Mouse (Mus musculus) sigmoid colon, adult 10 weeks (tissue): ENCODE results near the gene Disc1. TPM values are rescaled to one million over a fixed set of nuclear protein-coding genes. Genes with fewer than 3 reads are reported as not detected.

Experiments
- polyA plus RNA-seq: library from polyadenylated mRNA; stranded (reverse); fragments of 350-450 nt; fragmentation: Illumina TruSeq; extraction: RNeasy Lipid Tissue Mini Kit (QIAGEN cat#74804); gene quantifications from one replicate; pipeline ENCODE4 v1.2.3, GENCODE M21; 2014; ENCODE audit warnings: low read depth, low replicate concordance

Gene Disc1
- polyA plus RNA-seq, result not detected

DNA sequence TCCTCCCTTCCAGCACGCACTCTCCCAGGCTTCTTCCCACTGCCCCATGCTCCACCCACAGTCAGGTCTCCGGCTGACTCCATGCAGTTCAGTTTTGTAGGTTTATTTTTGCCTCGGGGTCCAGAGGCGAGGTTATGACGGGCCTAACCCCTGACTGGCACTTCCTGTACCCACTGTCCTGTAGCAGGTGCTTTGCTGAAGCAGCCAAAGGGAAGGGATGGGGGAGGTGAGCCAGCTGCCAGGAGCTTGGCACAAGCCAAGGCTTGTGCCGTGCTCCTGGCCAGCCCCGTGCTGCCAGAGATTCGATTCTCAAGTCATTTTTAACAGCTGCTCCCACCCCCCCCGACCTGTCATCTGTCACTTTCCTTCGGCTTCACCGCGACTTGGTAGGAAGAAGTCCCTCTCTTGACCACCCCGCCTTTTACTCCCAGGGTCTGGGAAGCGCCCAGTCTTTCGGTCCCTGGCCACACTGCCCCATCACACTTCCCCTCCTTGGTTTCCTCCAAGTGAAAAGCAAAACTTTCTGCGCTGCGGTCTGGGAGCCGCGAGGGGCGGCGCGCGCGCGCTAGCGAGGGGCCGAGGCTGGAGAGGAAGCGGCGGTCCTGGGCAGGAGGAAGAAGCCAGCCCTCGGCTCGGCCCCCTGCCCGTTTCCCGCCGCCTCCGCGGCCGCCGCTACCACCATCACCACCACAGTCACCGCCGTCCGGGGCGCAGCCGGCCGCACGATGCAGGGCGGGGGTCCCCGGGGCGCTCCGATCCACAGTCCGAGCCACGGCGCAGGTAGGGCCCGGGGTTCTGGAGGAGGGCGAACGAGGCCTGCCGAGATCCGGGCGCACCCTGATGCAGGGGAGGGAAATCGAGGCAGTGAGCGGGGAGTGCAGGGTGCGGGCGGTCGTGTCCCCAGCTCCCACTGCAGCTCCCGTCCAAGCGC lies at the start of gene Disc1:
TSS of gene Disc1 (plus strand) at position 691 of the 931 bp plus-strand sequence.

DNA sequence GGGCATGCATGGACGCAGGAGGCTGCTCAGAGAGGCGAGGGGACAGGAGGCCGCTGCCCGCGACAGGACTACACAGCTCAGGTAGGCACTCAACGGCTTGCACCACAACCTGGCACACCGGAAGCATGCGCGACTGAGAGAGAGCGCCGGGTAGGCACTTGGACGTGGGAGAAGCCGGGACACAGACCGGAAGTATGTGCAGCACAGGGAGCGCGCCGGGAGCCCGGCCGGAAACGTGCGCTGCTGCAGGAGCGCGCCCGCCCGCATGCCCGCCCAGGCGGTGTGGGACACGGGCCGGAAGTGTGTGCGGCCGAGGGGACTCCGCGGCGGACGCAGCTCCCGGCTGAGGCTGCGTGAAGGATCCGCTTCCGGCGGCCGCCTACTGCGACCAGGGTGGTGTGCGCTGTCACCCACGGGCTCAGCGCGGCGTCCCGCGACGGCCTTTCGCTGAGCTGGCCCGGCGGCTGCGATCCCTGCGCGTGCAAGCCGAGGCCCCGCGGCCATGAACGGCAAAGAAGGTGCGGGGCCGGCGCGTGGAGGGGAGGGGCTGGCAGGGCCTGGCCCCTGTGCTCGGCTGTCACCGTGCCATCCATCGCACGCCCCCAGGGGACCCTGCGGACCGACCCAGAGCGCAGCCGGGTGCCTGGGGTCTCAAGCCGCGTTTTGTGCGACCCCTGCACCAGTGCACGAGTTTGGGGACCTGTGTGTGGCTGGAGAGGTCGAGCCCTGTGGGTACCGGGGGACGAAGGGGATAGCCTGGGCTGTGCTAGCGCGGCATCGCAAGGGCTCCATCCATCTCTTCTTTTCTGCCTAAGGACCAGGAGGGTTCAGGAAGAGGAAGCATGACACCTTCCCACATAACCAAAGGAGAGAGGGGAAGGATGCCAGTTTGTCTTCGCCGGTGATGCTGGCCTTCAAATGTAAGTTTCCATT lies 41.0 kb upstream of the Disc1 start, which contains the start of gene Tsnax:
TSS of gene Tsnax (plus strand) at position 303 of the 933 bp plus-strand sequence.

Other genes with a start within 250 kb of the Disc1 start
- gene Gnpat, start 191.2 kb upstream of the Disc1 start, polyA plus RNA-seq, result 40.3 TPM
- 25.0 TPM for gene 2810004N23Rik, start 191.1 kb upstream of the Disc1 start, polyA plus RNA-seq
- 15.8 TPM for gene Exoc8, start 156.5 kb upstream of the Disc1 start, polyA plus RNA-seq
- gene Sprtn, start 156.3 kb upstream of the Disc1 start, polyA plus RNA-seq, result 18.3 TPM
- 43.2 TPM for gene Egln1, start 104.9 kb upstream of the Disc1 start, polyA plus RNA-seq
- 48.5 TPM for gene Tsnax, start 41.2 kb upstream of the Disc1 start, polyA plus RNA-seq